Mouse (Mus musculus) myocyte (in vitro differentiated cells): ENCODE results near the gene Vapa. TPM values are rescaled to one million over a fixed set of nuclear protein-coding genes. Genes with fewer than 3 reads are reported as not detected.

Experiments
- H3K27me3 ChIP-seq: one replicate; pipeline ENCODE4 v1.6.1; 2011; ENCODE audit not compliant: control insufficient read depth, insufficient read depth, insufficient read length
- H3K36me3 ChIP-seq: one replicate; pipeline ENCODE4 v1.6.1; 2011; ENCODE audit not compliant: control insufficient read depth, insufficient read depth
- H3K4me2 ChIP-seq: one replicate; pipeline ENCODE4 v1.6.1; 2011; ENCODE audit warnings: low read depth, control low read depth
- H3K4me3 ChIP-seq: one replicate; pipeline ENCODE4 v1.5.1; 2011; ENCODE audit warnings: mild to moderate bottlenecking, control low read depth, moderate library complexity
- H3K79me2 ChIP-seq: one replicate; pipeline ENCODE4 v1.6.1; 2011; ENCODE audit not compliant: control insufficient read depth, insufficient read depth
- H3ac ChIP-seq: one replicate; pipeline ENCODE4 v1.6.1; 2011; ENCODE audit not compliant: control insufficient read depth, insufficient read length
- CEBPB ChIP-seq: IDR thresholded peaks from 2 replicates; pipeline ENCODE4 v1.6.1; 2011; ENCODE audit warnings: mild to moderate bottlenecking, moderate library complexity; ENCODE audit not compliant: poor library complexity, insufficient read depth, severe bottlenecking
- E2F4 ChIP-seq: IDR thresholded peaks from one replicate; pipeline ENCODE4 v1.6.1; 2011; ENCODE audit warnings: mild to moderate bottlenecking, control low read depth, moderate library complexity; ENCODE audit not compliant: insufficient read depth
- MAX ChIP-seq: IDR thresholded peaks from one replicate; pipeline ENCODE4 v1.6.1; 2011; ENCODE audit warnings: low read depth, mild to moderate bottlenecking, control low read depth
- MYOD1 ChIP-seq, 3 experiments: IDR thresholded peaks; one replicate each; pipeline ENCODE4 v1.6.1; 2011; ENCODE audit warnings: control low read depth in 2 of 3, low read depth in 2 of 3, mild to moderate bottlenecking in 2 of 3, moderate library complexity in 1 of 3; ENCODE audit not compliant: insufficient read length in 2 of 3, control insufficient read depth in 1 of 3
- MYOG ChIP-seq, 3 experiments: IDR thresholded peaks; one replicate each; pipeline ENCODE4 v1.6.1; 2011; ENCODE audit warnings: control low read depth in 2 of 3, low read depth in 2 of 3, mild to moderate bottlenecking in 2 of 3; ENCODE audit not compliant: insufficient read length in 2 of 3, control insufficient read depth in 1 of 3, insufficient read depth in 1 of 3
- POLR2A ChIP-seq: IDR thresholded peaks from one replicate; pipeline ENCODE4 v1.6.1; 2011; ENCODE audit warnings: low read depth, mild to moderate bottlenecking, control low read depth, moderate library complexity; ENCODE audit not compliant: insufficient read length
- POLR2AphosphoS2 ChIP-seq: IDR thresholded peaks from one replicate; pipeline ENCODE4 v1.6.1; 2011; ENCODE audit warnings: low read depth, control low read depth; ENCODE audit not compliant: insufficient read length
- REST ChIP-seq: IDR thresholded peaks from one replicate; pipeline ENCODE4 v1.6.1; 2011; ENCODE audit warnings: mild to moderate bottlenecking, control low read depth, moderate library complexity; ENCODE audit not compliant: insufficient read depth, insufficient read length
- SRF ChIP-seq: IDR thresholded peaks from one replicate; pipeline ENCODE4 v1.6.1; 2011; ENCODE audit warnings: low read depth; ENCODE audit not compliant: control insufficient read depth, insufficient read length
- TCF12 ChIP-seq: IDR thresholded peaks from one replicate; pipeline ENCODE4 v1.6.1; 2011; ENCODE audit warnings: mild to moderate bottlenecking, control low read depth; ENCODE audit not compliant: poor library complexity, insufficient read depth, severe bottlenecking
- TCF3 ChIP-seq: IDR thresholded peaks from one replicate; pipeline ENCODE4 v1.6.1; 2011; ENCODE audit warnings: low read depth, control low read depth; ENCODE audit not compliant: insufficient read length
- USF1 ChIP-seq: IDR thresholded peaks from one replicate; pipeline ENCODE4 v1.6.1; 2011; ENCODE audit warnings: low read depth, mild to moderate bottlenecking, control low read depth, moderate library complexity
- polyA plus RNA-seq: library from polyadenylated mRNA; unstranded; fragments of >200 nt; fragmentation: generic; extraction: Trizol; gene quantifications from one replicate; pipeline ENCODE4 v1.2.1, GENCODE M21; 2012; ENCODE audit warnings: missing spikeins

Vapa gene
- polyA plus RNA-seq, 1 experiment: 78.9 TPM

DNA sequence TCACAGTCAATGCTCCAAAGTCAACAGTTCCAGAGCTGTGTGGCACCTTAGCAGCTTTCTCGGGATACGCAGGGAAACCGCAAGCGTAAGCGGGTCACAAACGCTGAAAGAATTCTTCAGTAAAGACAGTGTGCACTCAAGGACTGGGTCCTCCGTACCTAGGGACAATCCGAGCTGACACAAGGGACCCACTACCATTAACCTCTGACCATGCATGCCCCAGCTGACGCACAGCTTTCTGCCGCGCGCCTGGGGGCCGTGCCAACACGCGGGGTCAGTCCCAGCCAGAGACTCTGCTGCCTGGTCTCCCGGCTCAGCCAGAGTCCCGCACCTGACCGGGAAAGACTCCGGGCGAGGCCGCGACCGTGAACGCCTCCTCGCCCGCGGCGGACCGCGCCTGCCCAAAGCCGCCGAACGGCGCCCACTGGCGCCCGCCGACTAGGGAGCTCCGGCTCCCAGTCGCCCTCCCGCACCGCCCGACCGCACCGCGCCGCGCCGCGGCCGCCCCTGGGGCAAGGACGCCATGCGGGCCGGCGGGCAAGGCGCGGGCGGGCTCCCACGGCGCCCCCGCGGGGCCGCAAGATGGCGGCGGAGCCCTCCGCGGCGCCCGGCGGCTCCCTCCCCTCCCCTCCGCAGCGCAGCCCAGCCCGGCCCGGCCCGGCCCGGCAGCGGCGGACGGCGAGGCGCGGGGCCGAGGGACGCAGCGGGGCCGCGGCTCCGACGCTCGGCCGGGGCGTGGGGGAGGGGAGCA, 789 bp downstream of the Vapa start:
- Histone ChIP-seq H3K4me3 (peak overlapping the region; percentile 45), H3ac (peak overlapping the region; percentile 93), H3K27me3 (no peaks in the 10 kb centered on the region), H3K79me2 (peaks cover 51% of the 10 kb centered on the region), H3K4me2 (peak overlapping the region; percentile 78), H3K36me3 (no peaks in the 10 kb centered on the region)
- TF ChIP-seq POLR2AphosphoS2 (no peak), USF1 (no peak), TCF3 (no peak), REST (no peak), MAX (no peak), MYOG (IDR thresholded peaks at IDR 0.05; ENCODE audit: control insufficient read depth in 1 of 3, insufficient read depth in 1 of 3, insufficient read length in 2 of 3, low read depth in 2 of 3) (peak in 1 of 3 experiments; percentile 8), MYOD1 (IDR thresholded peaks at IDR 0.05; ENCODE audit: control insufficient read depth in 1 of 3, insufficient read length in 2 of 3, low read depth in 2 of 3) (peak in 1 of 3 experiments; percentile 14), SRF (no peak), POLR2A (no peak)

DNA sequence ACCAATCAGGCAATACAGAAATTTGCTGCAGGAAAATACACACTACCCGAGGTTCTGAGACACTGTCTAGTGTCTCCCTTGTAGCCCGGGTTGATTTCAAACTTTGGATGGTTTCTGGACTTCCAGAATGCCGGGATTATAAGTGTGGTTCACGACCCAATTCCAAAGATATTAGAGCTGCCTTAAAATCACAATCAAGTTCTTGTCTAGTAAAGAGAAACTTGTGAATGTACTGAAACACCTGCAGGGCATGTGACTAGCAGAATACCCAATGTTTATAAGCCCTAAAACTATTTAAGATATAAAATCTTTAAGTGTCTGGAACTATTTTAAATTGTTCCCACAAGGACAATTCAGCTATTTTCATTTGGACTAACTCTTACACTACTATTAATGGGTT, 1.6 kb downstream of the Vapa start:
- Histone ChIP-seq H3K27me3 (no peaks in the 10 kb centered on the region), H3K4me3 (peak overlapping the region; percentile 45), H3K79me2 (peaks cover 59% of the 10 kb centered on the region), H3K36me3 (no peaks in the 10 kb centered on the region), H3K4me2 (peak overlapping the region; percentile 78), H3ac (peak overlapping the region; percentile 93)
- TF ChIP-seq MYOD1 (IDR thresholded peaks at IDR 0.05; ENCODE audit: control insufficient read depth in 1 of 3, insufficient read length in 2 of 3, low read depth in 2 of 3) (no peak), E2F4 (no peak), POLR2A (no peak), USF1 (no peak), MYOG (IDR thresholded peaks at IDR 0.05; ENCODE audit: control insufficient read depth in 1 of 3, insufficient read depth in 1 of 3, insufficient read length in 2 of 3, low read depth in 2 of 3) (no peak), POLR2AphosphoS2 (no peak), TCF3 (no peak), MAX (no peak), TCF12 (no peak), SRF (no peak), CEBPB (no peak), REST (no peak)

DNA sequence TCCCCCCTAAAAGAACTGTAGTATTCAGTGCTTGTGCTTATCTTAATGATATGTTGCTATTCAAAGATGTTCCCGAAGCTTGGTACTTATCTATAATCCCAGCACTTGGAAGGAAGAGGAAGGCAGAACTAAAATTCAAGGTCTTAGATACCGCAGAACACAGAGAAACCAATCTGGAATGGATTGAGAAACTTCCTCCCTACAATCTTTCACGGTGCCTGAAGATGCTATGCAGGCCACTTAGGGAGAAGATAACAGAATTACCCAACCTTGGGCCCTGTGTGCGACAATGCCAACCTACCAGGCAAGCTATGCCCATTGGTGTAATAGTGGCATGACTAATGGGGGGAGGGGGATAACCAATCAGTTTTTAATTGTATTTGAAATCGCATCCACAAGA, 4.6 kb downstream of the Vapa start:
- Histone ChIP-seq H3K27me3 (no peaks in the 10 kb centered on the region), H3K79me2 (peaks cover 89% of the 10 kb centered on the region), H3ac (no peak overlapping the region), H3K4me3 (no peak overlapping the region), H3K36me3 (no peaks in the 10 kb centered on the region), H3K4me2 (no peak overlapping the region)
- TF ChIP-seq TCF12 (no peak), MAX (no peak), MYOD1 (IDR thresholded peaks at IDR 0.05; ENCODE audit: control insufficient read depth in 1 of 3, insufficient read length in 2 of 3, low read depth in 2 of 3) (no peak), SRF (no peak), USF1 (no peak), POLR2AphosphoS2 (no peak), CEBPB (no peak), TCF3 (no peak), E2F4 (no peak), REST (no peak), POLR2A (no peak), MYOG (IDR thresholded peaks at IDR 0.05; ENCODE audit: control insufficient read depth in 1 of 3, insufficient read depth in 1 of 3, insufficient read length in 2 of 3, low read depth in 2 of 3) (no peak)

DNA sequence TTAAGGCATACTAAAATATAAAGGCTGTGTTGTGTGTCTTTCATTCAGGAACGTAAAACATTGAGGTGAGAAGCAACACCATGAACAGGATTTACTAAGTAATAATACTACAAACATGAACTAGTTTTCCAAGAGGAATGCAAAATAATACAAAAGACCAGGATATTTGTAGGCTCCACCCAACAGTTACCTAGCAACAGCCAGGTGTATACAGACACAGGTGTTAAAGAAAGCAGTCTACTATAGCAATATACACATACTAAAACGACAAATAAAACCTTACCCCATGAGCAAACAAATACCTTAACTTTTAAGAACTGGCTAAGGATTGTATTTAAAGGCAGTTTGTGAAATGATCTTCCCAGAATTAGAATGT, 5.1 kb downstream of the Vapa start:
- peaks cover 93% of the 10 kb centered on the region for H3K79me2 ChIP-seq
- no peaks in the 10 kb centered on the region for H3K27me3 ChIP-seq
- H3K4me3 ChIP-seq: no peak overlapping the region
- H3ac ChIP-seq: no peak overlapping the region
- H3K4me2 ChIP-seq: no peak overlapping the region
- H3K36me3 ChIP-seq: no peaks in the 10 kb centered on the region
- TF ChIP-seq TCF3: no peak
- TF ChIP-seq SRF: no peak
- no peak for TF ChIP-seq MYOG (IDR thresholded peaks at IDR 0.05; ENCODE audit: control insufficient read depth in 1 of 3, insufficient read depth in 1 of 3, insufficient read length in 2 of 3, low read depth in 2 of 3)
- no peak for TF ChIP-seq USF1
- no peak for TF ChIP-seq MYOD1 (IDR thresholded peaks at IDR 0.05; ENCODE audit: control insufficient read depth in 1 of 3, insufficient read length in 2 of 3, low read depth in 2 of 3)
